Mouse (Mus musculus): ENCODE measurements around the gene Fabp6. TPM values are rescaled to one million over a fixed set of nuclear protein-coding genes. Genes with fewer than 3 reads are reported as not detected.
A peak's percentile ranks its signal among the peaks of the same experiment; 100 is the strongest.

Gene Fabp6
- polyA plus RNA-seq, 1 experiment from 2014 or later, result not detected

DNA sequence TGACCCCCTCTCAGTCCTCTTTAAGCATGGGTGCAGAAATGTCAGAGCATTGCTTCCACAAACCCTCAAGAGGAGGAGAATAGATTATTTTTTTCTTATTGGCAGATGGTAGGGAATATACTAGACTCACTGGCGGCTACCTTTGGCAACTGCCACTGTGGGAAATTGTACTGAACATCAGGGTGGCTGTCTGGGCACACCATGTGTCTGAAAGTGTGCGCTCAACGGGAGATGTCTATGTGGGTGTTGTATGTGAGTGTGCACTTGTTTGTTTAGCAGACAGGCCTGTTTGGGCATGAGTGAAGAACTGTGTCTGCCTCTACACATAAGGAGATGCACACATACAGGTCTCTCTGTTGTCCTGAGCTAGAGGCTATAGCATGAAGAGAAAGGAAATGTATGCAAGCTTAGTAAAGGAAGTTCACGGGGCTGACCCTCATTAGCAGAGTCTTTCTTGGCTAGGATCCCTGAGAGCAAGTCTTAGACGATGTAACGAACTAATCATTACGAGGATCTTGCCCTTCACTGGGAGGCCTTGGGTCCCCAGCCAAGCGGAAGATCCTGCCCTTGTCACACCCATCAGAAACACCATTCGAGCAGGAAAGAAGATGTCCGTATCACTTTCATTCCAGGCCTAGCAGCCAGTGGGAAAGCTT, 8.8 kb upstream of the Fabp6 start:
- H3K4me1 ChIP-seq (ENCODE audit: control insufficient read depth, insufficient read depth, low read length), result 0 out of 2 replicates have a peak, but pooled peaks cover 3% of the 10 kb centered on the region
- H3K9me3 ChIP-seq (ENCODE audit: control insufficient read depth, low read length), result no peaks in the 10 kb centered on the region
- H3K36me3 ChIP-seq (ENCODE audit: control insufficient read depth, insufficient read depth, low read length), result no peaks in the 10 kb centered on the region
- WGBS, result 91% methylated on average over 10 of the region's 10 CpGs
- no peak for ATAC-seq (ENCODE audit: insufficient read depth, low FRiP score, low TSS enrichment)
- H3K4me2 ChIP-seq (ENCODE audit: low read depth), result no peak overlapping the region
- no peak overlapping the region for H3K4me3 ChIP-seq (ENCODE audit: low read depth, low read length)
- no peak for DNase-seq (ENCODE audit: low spot score)
- no peaks in the 10 kb centered on the region for H3K27me3 ChIP-seq (ENCODE audit: control insufficient read depth, insufficient read depth, low read length)
- H3K9ac ChIP-seq (ENCODE audit: low read length), result no peak overlapping the region
- H3K27ac ChIP-seq (ENCODE audit: low read depth, low read length), result no peak overlapping the region

- no peak overlapping the region for H3K27ac ChIP-seq (ENCODE audit: low read depth, low read length)
- no peaks in the 10 kb centered on the region for H3K9me3 ChIP-seq (ENCODE audit: control insufficient read depth, low read length)
- H3K4me3 ChIP-seq (ENCODE audit: low read depth, low read length), result no peak overlapping the region
- no peaks in the 10 kb centered on the region for H3K27me3 ChIP-seq (ENCODE audit: control insufficient read depth, insufficient read depth, low read length)
- H3K4me1 ChIP-seq (ENCODE audit: control insufficient read depth, insufficient read depth, low read length), result 0 out of 2 replicates have a peak, but pooled peaks cover 3% of the 10 kb centered on the region
- DNase-seq (ENCODE audit: low spot score), result no peak
- H3K9ac ChIP-seq (ENCODE audit: low read length), result no peak overlapping the region
- 70% methylated on average over 3 of the region's 3 CpGs for WGBS
- ATAC-seq (ENCODE audit: insufficient read depth, low FRiP score, low TSS enrichment), result no peak
- no peak overlapping the region for H3K4me2 ChIP-seq (ENCODE audit: low read depth)
- H3K36me3 ChIP-seq (ENCODE audit: control insufficient read depth, insufficient read depth, low read length), result no peaks in the 10 kb centered on the region
Observed at GRCm38 (mm10) chr11:43608440-43608839, 7.1 kb upstream of the Fabp6 start.

GRCm38 (mm10) chr11:43605859-43606258, 4.5 kb upstream of the Fabp6 start:
- DNase-seq (ENCODE audit: low spot score) (no peak), ATAC-seq (ENCODE audit: insufficient read depth, low FRiP score, low TSS enrichment) (no peak)
- H3K9me3 ChIP-seq (ENCODE audit: control insufficient read depth, low read length), result no peaks in the 10 kb centered on the region
- H3K27me3 ChIP-seq (ENCODE audit: control insufficient read depth, insufficient read depth, low read length), result no peaks in the 10 kb centered on the region
- H3K27ac ChIP-seq (ENCODE audit: low read depth, low read length), result no peak overlapping the region
- H3K4me1 ChIP-seq (ENCODE audit: control insufficient read depth, insufficient read depth, low read length), result no peaks in the 10 kb centered on the region
- WGBS, result 84% methylated on average over 6 of the region's 6 CpGs
- no peak overlapping the region for H3K9ac ChIP-seq (ENCODE audit: low read length)
- no peak overlapping the region for H3K4me3 ChIP-seq (ENCODE audit: low read depth, low read length)
- no peaks in the 10 kb centered on the region for H3K36me3 ChIP-seq (ENCODE audit: control insufficient read depth, insufficient read depth, low read length)
- H3K4me2 ChIP-seq (ENCODE audit: low read depth), result no peak overlapping the region

- DNase-seq (ENCODE audit: low spot score) (no peak), ATAC-seq (ENCODE audit: insufficient read depth, low FRiP score, low TSS enrichment) (no peak)
Observed at GRCm38 (mm10) chr11:43604891-43605290, 3.6 kb upstream of the Fabp6 start.

DNA sequence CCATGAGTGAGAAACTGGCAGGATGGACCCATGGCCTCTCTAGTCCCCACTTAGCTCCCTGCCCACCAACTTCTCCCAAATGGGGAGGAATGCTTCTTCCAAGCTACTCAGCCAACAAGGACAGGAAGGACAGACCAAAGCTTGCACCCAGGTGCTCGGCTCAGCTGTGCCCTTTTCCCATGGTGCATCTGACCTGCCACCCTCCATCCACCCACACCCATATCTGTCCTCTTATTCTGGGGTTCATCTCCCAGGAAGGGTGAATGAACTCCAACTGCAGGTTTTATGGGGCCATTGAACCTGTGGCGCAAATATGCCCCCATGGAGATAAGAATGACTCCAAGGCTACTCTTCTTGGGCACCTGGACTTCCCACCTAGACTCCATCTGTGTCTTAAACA, 2.9 kb upstream of the Fabp6 start:
- Histone ChIP-seq H3K4me1 (ENCODE audit: control insufficient read depth, insufficient read depth, low read length) (no peaks in the 10 kb centered on the region), H3K4me3 (ENCODE audit: low read depth, low read length) (no peak overlapping the region), H3K4me2 (ENCODE audit: low read depth) (no peak overlapping the region), H3K27me3 (ENCODE audit: control insufficient read depth, insufficient read depth, low read length) (no peaks in the 10 kb centered on the region), H3K27ac (ENCODE audit: low read depth, low read length) (no peak overlapping the region), H3K9ac (ENCODE audit: low read length) (no peak overlapping the region), H3K36me3 (ENCODE audit: control insufficient read depth, insufficient read depth, low read length) (no peaks in the 10 kb centered on the region), H3K9me3 (ENCODE audit: control insufficient read depth, low read length) (no peaks in the 10 kb centered on the region)
- WGBS, result 88% methylated on average over 2 of the region's 2 CpGs
- ATAC-seq (ENCODE audit: insufficient read depth, low FRiP score, low TSS enrichment) (no peak), DNase-seq (ENCODE audit: low spot score) (no peak)

More at GRCm38 (mm10) chr11:43604891-43605290, 3.6 kb upstream of the Fabp6 start:
- Histone ChIP-seq H3K27me3 (ENCODE audit: control insufficient read depth, insufficient read depth, low read length) (no peaks in the 10 kb centered on the region), H3K4me1 (ENCODE audit: control insufficient read depth, insufficient read depth, low read length) (no peaks in the 10 kb centered on the region), H3K36me3 (ENCODE audit: control insufficient read depth, insufficient read depth, low read length) (no peaks in the 10 kb centered on the region), H3K27ac (ENCODE audit: low read depth, low read length) (no peak overlapping the region), H3K9ac (ENCODE audit: low read length) (no peak overlapping the region), H3K4me2 (ENCODE audit: low read depth) (no peak overlapping the region), H3K4me3 (ENCODE audit: low read depth, low read length) (no peak overlapping the region), H3K9me3 (ENCODE audit: control insufficient read depth, low read length) (no peaks in the 10 kb centered on the region)
- 94% methylated on average over 6 of the region's 6 CpGs for WGBS

DNA sequence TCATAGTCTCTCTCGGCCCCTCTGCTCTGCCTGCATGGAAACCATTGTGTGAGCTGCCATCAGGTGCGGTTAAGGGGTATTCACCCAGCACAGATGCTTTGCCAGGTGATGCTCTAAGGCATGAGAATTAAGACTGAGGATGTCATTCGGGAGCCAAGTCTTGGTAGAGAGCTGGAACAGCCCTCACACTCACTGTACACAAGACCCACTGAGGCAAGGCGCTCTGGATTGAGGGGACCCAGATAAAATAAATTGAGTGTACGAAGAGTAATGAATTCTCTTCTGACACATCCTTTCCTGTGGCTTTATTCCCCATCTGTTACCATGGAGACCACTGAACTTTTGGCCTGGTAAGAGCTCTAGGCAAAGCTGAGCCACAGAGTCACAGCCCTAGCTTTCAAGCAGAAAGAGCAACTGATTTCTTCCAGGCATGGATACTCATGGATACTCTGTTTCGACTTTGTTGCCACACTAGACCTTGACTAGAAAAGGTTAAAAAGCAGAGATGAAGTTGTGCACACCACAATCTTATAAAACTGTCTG, 11.7 kb downstream of the Fabp6 start:
- Histone ChIP-seq H3K4me1 (ENCODE audit: control insufficient read depth, insufficient read depth, low read length) (0 out of 2 replicates have a peak, but pooled peaks cover 7% of the 10 kb centered on the region), H3K4me2 (ENCODE audit: low read depth) (no peak overlapping the region), H3K9ac (ENCODE audit: low read length) (no peak overlapping the region), H3K9me3 (ENCODE audit: control insufficient read depth, low read length) (no peaks in the 10 kb centered on the region), H3K36me3 (ENCODE audit: control insufficient read depth, insufficient read depth, low read length) (peaks cover 7% of the 10 kb centered on the region), H3K27ac (ENCODE audit: low read depth, low read length) (no peak overlapping the region), H3K27me3 (ENCODE audit: control insufficient read depth, insufficient read depth, low read length) (no peaks in the 10 kb centered on the region), H3K4me3 (ENCODE audit: low read depth, low read length) (no peak overlapping the region)
- ATAC-seq (ENCODE audit: insufficient read depth, low FRiP score, low TSS enrichment), result peak; percentile 75; the same call in 1 of the 2 replicates
- 55% methylated on average over 6 of the region's 6 CpGs for WGBS
- DNase-seq (ENCODE audit: low spot score), result peak; percentile 34

GRCm38 (mm10) chr11:43586324-43587090, 14.8 kb downstream of the Fabp6 start, which contains the start of gene 4933415A04Rik:
4933415A04Rik (plus strand) TSS chr11:43587040.
- Histone ChIP-seq H3K27ac (ENCODE audit: low read depth, low read length) (no peak within 1 kb of the TSS), H3K9ac (ENCODE audit: low read length) (no peak within 1 kb of the TSS), H3K4me3 (ENCODE audit: low read depth, low read length) (no peak within 1 kb of the TSS), H3K9me3 (ENCODE audit: control insufficient read depth, low read length) (no peaks in the 10 kb centered on the region), H3K36me3 (ENCODE audit: control insufficient read depth, insufficient read depth, low read length) (peaks cover 7% of the 10 kb centered on the region), H3K4me1 (ENCODE audit: control insufficient read depth, insufficient read depth, low read length) (0 out of 2 replicates have a peak, but pooled peaks cover 7% of the 10 kb centered on the region), H3K27me3 (ENCODE audit: control insufficient read depth, insufficient read depth, low read length) (no peaks in the 10 kb centered on the region), H3K4me2 (ENCODE audit: low read depth) (no peak within 1 kb of the TSS)
- 78% methylated on average over 7 of the region's 7 CpGs for WGBS
- ATAC-seq (ENCODE audit: insufficient read depth, low FRiP score, low TSS enrichment) (no peak), DNase-seq (ENCODE audit: low spot score) (peak; percentile 68)

DNA sequence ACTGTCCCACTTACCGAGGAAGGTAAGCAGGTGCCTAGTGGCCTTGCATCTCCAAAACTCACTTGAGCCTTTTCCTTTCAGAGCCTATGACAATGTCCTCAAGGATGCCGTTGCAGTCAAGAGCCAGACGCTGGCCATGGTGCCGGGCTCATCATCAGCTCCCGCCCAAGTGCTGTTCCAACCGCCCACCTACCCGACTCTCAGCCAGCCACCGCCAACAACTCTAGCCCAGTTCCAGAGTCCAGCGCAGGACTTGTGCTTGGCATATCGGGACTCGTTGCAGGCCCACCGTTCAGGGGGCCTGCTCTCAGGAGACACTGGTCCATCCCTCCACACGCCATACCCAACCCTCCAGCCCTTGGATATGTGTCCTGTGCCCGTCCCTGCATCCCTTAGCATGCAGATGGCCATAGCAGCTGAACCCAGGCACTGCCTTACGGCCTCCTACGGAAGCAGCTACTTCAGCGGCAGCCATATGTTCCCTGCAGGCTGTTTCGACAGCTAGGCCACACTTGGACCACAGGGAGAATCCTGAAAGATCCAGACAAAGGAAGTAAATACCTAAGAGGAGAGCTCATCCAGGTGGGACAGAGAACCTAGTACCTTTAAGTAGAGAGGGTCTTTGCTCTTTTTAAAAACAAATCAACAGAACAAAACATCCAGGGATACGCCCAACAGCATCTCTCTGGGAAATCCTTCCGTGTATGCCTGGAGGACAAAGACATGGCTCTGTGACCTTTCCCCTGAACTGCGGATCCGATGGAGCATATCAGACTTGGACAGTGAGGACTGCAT, 15.9 kb downstream of the Fabp6 start:
- Histone ChIP-seq H3K4me2 (ENCODE audit: low read depth) (no peak overlapping the region), H3K9me3 (ENCODE audit: control insufficient read depth, low read length) (no peaks in the 10 kb centered on the region), H3K27ac (ENCODE audit: low read depth, low read length) (no peak overlapping the region), H3K36me3 (ENCODE audit: control insufficient read depth, insufficient read depth, low read length) (peaks cover 7% of the 10 kb centered on the region), H3K4me3 (ENCODE audit: low read depth, low read length) (no peak overlapping the region), H3K9ac (ENCODE audit: low read length) (no peak overlapping the region), H3K4me1 (ENCODE audit: control insufficient read depth, insufficient read depth, low read length) (0 out of 2 replicates have a peak, but pooled peaks cover 7% of the 10 kb centered on the region), H3K27me3 (ENCODE audit: control insufficient read depth, insufficient read depth, low read length) (no peaks in the 10 kb centered on the region)
- DNase-seq (ENCODE audit: low spot score), result no peak
- 90% methylated on average over 22 of the region's 22 CpGs for WGBS
- no peak for ATAC-seq (ENCODE audit: insufficient read depth, low FRiP score, low TSS enrichment)

All from neural tube, embryonic 11.5 days (tissue).